Mouse (Mus musculus) thymus, postnatal 0 days (tissue): ENCODE results near the gene Olfr1373. TPM values are rescaled to one million over a fixed set of nuclear protein-coding genes. Genes with fewer than 3 reads are reported as not detected.

ENCODE experiments used
- DNase-seq: peaks from one replicate; pipeline ENCODE4 v3.0.0-alpha.2; 2015; ENCODE audit warnings: low spot score
- microRNA-seq: library from miRNA; unstranded; fragments of <30 nt; microRNA quantifications from one replicate; pipeline ENCODE4, GENCODE M21; 2016; ENCODE audit warnings: borderline number of aligned reads
- polyA plus RNA-seq: library from polyadenylated mRNA; unstranded; fragments of >200 nt; fragmentation: Nextera tagmentation; extraction: Ambion mirVana; gene quantifications from 2 replicates; pipeline ENCODE4 v1.2.1, GENCODE M21; 2015

Gene Olfr1373
- polyA plus RNA-seq, 1 experiment from 2014 or later, result not detected

DNA sequence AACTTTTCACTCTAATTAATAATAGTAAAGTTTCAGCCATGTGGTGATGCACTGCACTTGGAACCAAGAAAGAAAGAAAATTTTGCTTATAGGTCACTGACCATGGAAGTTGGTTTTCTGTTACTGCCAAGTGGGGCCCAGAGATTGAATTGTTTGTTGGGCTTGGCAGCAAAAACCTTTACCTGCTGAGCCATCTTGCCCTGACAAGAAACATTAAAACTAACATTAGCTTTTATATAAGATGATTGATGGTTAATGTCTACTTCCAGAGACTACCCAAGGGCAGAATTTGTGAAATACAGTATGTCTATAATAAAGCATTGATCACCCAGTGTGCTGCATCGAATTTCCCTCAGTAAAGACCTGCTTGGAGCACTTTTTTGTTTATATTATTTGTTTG lies 38.9 kb downstream of the Olfr1373 start:
- DNase-seq, result no peak

DNA sequence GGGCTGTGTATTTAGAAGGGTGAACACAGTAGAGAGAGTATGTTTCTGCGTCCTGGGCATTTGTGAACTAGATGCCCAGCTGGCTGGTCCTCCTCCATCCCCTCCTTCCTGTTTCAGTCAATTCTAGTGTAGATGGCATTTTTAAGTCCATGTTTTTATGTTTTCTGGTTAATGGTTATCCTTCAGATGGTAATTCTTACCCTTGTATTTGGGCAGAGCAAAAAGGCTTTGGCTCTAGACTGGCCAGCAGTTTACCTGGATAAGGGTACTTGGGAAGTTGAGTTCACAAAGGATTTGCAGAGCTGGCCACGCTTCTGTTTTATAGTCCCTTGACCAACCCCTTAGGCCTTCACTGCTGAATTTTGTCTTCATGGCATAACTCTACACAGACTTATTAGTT lies 39.3 kb downstream of the Olfr1373 start:
- DNase-seq, result no peak

DNA sequence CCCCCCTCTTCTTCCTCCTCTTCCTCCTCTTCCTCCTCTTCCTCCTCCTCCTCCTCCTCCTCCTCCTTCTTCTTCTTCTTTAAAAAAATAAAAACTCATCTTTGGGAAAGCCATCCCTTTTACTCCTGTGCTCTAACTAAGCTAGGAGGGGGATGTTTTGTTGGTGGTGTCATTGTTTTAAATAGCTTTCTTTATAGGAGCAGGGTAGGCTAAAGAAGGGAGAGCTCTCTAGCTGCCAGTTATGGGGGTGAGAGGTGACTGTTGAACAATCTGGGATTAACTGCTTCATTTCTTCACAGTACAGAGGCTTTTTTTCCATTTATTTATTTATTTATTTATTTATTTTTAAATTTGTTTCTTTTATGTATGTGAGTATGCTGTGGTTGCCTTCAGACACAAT lies 39.8 kb downstream of the Olfr1373 start:
- no peak for DNase-seq

DNA sequence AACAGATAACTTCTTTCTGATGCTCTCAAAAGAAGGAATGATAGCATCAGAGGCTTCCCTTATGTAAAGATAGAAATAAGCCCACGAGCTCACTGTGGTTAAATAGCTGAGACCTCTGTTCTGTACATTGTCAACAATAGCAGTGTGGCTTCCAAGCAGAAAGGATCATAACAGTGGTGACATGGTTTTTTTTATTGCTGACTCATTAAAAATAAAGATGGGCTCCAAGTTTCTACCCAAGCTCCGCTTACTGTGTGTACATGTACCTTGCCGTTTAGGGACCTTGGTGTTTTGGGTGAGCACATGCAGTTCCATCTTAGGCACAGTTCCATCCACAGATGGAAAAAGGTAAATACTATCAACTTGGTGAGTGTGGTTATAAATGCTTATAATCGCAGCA lies 42.4 kb downstream of the Olfr1373 start:
- DNase-seq, result no peak

DNA sequence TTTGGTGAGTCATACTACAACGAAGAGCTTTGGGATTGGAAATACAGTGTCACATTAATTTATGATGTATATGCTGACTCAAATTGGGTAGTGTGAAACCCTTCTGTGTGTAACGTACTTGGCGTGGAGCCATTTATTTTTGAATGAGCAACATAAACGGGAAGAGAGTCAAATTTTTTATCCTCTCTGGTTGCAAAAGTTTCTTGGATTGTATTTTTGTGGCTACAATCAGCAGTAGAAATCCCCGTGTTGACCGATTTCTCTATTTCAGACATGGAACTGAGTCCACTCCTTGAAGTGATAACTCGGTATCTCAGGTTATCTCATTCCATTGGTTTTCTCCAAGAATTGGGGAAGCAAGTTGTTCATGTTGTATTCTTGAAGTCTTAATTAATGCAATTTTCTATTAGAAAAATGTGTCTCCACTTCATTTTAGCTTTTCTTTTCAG lies 45.5 kb downstream of the Olfr1373 start:
- DNase-seq, result no peak

- peak; percentile 77 for DNase-seq
Measured at GRCm38 (mm10) chr11:52099031-52099761, 46.1 kb downstream of the Olfr1373 start.

DNA sequence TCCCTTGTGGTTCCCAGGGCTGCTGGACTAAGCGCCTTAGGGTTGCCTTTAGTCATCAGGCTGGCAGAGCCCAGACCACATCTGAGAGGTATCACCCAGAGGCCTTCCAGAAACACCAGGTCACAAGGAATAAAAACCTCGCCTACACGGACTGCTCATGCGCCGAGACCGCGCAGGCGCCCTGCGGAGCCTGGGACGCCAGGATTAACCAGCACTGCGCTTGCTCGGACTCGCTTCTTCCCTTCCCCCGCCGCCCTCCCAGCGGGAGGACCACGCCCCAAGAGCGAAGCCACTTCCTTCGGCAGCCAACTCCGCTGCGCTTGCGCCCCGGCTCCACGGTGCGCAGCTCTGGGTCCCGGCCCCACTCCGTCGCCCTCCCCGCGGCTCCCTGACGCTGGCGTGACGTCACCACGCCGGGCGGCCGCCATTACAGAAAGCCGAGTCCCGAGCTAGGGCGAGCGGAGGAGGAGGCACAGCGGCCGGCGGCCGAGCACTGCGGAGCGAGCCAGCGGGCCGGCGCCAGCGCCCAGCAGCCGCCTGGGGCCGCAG lies 46.9 kb downstream of the Olfr1373 start, which contains the start of gene Ppp2ca:
TSS of gene Ppp2ca (plus strand) at position 284 of the 549 bp plus-strand sequence.
- peak; percentile 100 for DNase-seq

GRCm38 (mm10) chr11:52097596-52097995 lies 47.7 kb downstream of the Olfr1373 start:
- no peak for DNase-seq

DNA sequence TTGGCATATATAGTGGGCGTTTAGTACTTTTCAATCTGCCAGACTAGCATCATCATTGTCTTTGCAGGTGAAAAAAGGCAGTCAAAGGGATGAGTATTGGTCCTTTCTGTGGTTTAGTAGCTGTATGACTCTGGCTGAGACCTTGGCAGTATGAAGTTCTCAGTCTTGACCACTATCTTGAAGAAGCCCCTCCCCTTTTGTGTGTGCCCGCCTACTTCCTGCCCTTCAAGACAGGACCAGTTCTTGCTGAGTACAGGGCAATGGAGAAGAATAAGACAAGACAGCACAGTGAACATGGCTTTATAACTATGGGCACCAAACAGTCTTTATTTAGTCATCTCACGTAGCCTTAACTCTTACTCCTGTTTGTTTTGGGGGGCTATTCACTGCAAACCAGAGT lies 48.3 kb downstream of the Olfr1373 start:
- DNase-seq, result no peak

Small RNAs within 50 kb of the gene (microRNA-seq; reads per million reads assigned to microRNA genes)
- gene Gm24157 (not detected), gene Mir3061 (20.0 reads per million, percentile 25 among the genes with 10 or more reads in this experiment)

Other genes starting within 250 kb of the Olfr1373 start
- gene Cdkn2aipnl, start 177.9 kb downstream of the Olfr1373 start, polyA plus RNA-seq, result 177 and 196 TPM in 2 replicates
- 287 and 292 TPM in 2 replicates for gene Ube2b, start 144.8 kb downstream of the Olfr1373 start, polyA plus RNA-seq
- 9.5 and 12.2 TPM in 2 replicates for gene Cdkl3, start 141.3 kb downstream of the Olfr1373 start, polyA plus RNA-seq
- 77.4 and 84.3 TPM in 2 replicates for gene Ppp2ca, start 46.8 kb downstream of the Olfr1373 start, polyA plus RNA-seq
- not detected in 2 replicates for gene Olfr1371, start 68.5 kb upstream of the Olfr1373 start, polyA plus RNA-seq
- 1,041 and 1,103 TPM in 2 replicates for gene Skp1a, start 86.5 kb upstream of the Olfr1373 start, polyA plus RNA-seq
- 1,084 and 1,272 TPM in 2 replicates for gene Tcf7, start 137.5 kb upstream of the Olfr1373 start, polyA plus RNA-seq
- 226 and 233 TPM in 2 replicates for gene Vdac1, start 215.3 kb upstream of the Olfr1373 start, polyA plus RNA-seq